Mouse (Mus musculus) brain, embryonic 14.5 days (tissue): ENCODE results near the gene Wnt9a. TPM values are rescaled to one million over a fixed set of nuclear protein-coding genes. Genes with fewer than 3 reads are reported as not detected.
A peak's percentile ranks its signal among the peaks of the same experiment; 100 is the strongest.

Experiments used
- DNase-seq: peaks from one replicate; pipeline ENCODE4 v3.0.0-alpha.2; 2011; ENCODE audit warnings: low read depth
- CTCF ChIP-seq: fragments of 200-500 bp; IDR thresholded peaks from 2 replicates; pipeline ENCODE4 v1.5.1; 2012; ENCODE audit warnings: inconsistent platforms, mild to moderate bottlenecking, moderate library complexity, borderline replicate concordance; ENCODE audit not compliant: insufficient read depth, insufficient read length; ENCODE audit errors: extremely low read depth
- POLR2A ChIP-seq: fragments of 200-500 bp; IDR thresholded peaks from 2 replicates; pipeline ENCODE4 v1.6.1; 2012; ENCODE audit warnings: mild to moderate bottlenecking, inconsistent platforms, borderline replicate concordance; ENCODE audit not compliant: poor library complexity, insufficient read depth, insufficient read length, severe bottlenecking; ENCODE audit errors: extremely low read depth
- polyA plus RNA-seq: library from polyadenylated mRNA; depleted of rRNA; stranded (reverse); fragments of >200 nt; gene quantifications from 2 replicates; pipeline ENCODE4 v1.2.3, GENCODE M21; 2012

The Wnt9a gene
- polyA plus RNA-seq, 1 experiment = 4.5 TPM

DNA sequence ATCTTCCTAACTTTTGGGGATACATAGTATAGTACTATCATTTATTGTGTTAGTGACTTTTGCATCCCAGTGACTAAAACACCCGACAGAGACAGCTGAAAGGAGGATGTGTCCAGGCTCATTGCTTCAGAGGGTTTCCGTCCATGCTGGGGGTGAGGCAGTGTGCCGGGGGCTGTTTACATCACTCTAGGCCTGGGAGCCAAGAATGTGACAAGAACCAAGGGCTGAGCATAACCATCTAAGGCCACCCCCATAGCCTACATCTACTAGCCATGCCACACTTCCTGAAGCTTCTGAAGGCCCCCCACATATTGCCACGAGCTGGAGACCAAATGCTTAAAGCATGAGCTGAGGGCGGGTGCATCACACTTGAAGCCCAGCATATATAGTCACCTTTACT, 18.0 kb downstream of the Wnt9a start:
- TF ChIP-seq POLR2A (no peak), CTCF (no peak)
- DNase-seq = no peak

GRCm38 (mm10) chr11:59327625-59328024, 20.9 kb downstream of the Wnt9a start:
- DNase-seq = no peak
- TF ChIP-seq CTCF = no peak

- peak; percentile 72 for DNase-seq
- TF ChIP-seq POLR2A (no peak), CTCF (no peak)
These were observed 22.9 kb downstream of the Wnt9a start for GRCm38 (mm10) chr11:59329616-59330015.

DNA sequence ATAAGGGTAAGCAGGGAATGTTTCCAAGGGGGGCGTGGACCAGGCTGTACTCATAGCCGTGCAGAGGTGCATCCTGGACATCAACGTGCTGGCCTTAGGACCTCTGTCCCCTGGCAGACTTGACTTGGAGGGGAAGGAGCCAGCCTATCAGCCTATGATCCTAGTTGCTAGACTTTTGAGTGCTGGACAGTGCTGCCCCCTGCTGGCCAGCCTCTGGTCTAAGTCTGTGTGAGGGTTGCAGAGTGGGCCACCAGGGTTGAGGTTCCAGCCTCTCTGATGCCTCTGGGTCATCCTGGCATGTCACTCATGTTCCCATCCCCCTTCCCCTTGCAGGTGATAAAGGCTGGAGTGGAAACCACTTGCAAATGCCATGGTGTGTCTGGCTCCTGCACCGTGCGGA, 23.8 kb downstream of the Wnt9a start:
- peak; percentile 65 for DNase-seq
- TF ChIP-seq POLR2A = no peak
- peak; percentile 77 for TF ChIP-seq CTCF

DNA sequence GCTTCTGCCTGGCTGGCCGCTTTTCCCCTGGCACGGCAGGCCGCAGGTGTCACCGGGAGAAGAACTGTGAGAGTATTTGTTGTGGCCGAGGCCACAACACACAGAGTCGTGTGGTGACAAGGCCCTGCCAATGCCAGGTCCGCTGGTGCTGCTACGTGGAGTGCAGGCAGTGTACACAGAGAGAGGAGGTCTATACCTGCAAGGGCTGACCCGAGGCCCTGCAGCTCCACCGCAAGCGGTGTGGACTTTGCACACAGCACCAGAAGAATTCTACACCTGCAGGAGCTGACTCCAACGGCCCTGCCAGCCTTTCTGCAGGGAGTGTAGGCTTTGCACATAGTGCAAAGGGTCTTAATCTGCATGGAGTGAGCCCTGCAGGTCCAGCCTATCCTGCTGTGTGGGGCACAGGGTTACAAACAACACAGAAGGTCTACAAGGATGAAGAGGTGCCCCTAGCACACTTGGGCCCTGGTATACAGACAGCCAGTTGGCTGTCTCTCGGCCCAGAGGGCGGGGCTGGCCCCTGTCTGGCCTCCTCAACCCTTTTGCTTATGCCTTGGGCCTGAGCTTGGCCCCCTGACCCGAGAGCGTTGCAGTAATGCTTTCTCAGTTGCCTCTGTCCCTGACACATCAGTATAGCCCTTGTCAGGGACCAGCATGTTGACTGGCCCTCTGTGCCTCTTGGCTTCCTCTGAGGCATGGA, 24.6 kb downstream of the Wnt9a start:
- TF ChIP-seq CTCF (no peak), POLR2A (no peak)
- no peak for DNase-seq

- no peak for TF ChIP-seq POLR2A
- TF ChIP-seq CTCF = no peak
- DNase-seq = no peak
These were observed 26.2 kb downstream of the Wnt9a start for GRCm38 (mm10) chr11:59332938-59333337.

- TF ChIP-seq CTCF (no peak), POLR2A (no peak)
- DNase-seq = no peak
These were observed 28.4 kb downstream of the Wnt9a start for GRCm38 (mm10) chr11:59335150-59335549.

GRCm38 (mm10) chr11:59335942-59336341, 29.2 kb downstream of the Wnt9a start:
- no peak for TF ChIP-seq POLR2A
- TF ChIP-seq CTCF = no peak

DNA sequence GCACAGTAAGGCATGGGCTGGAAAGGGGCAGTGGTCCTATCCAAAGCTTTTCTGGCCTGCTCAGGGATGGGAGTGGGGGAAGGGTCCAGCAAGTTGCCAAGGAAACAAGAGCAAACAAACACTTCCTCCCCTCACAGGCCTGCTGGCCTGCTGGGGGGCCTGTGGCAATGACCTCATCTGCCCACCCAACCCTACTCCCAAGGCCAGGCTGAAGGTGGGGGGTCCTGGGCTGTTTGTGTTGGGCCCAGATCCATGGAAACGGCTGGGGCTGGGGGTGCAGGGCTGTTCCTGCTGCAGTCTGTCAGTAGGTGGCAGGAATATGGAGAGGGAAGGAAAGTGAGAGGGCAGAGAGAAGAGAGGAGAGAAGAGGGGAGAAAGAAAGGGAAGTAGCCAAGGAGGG, 29.7 kb downstream of the Wnt9a start:
- TF ChIP-seq CTCF (no peak), POLR2A (no peak)
- peak; percentile 43 for DNase-seq

More at GRCm38 (mm10) chr11:59335942-59336341, 29.2 kb downstream of the Wnt9a start:
- DNase-seq = no peak

GRCm38 (mm10) chr11:59337955-59338735, 31.4 kb downstream of the Wnt9a start:
- TF ChIP-seq CTCF = no peak
- TF ChIP-seq POLR2A = no peak
- no peak for DNase-seq

DNA sequence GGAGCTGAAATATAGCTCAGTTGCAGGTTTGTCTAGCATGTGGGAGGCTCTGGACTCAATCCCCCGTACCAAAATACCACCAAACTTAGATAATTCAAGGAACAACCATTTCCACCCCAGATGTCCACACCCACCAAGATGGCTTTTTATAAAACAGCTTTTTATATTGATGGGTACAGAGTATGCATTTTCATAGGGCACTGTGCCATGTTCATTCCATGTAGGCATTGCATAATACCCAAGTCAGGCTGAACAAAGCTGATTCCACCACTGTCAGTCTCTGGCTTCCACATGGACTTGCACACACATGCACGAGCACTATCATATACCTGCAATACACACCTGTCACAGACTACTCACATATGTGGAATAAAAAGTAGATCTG, 32.0 kb downstream of the Wnt9a start:
- no peak for DNase-seq
- TF ChIP-seq POLR2A (no peak), CTCF (no peak)

DNA sequence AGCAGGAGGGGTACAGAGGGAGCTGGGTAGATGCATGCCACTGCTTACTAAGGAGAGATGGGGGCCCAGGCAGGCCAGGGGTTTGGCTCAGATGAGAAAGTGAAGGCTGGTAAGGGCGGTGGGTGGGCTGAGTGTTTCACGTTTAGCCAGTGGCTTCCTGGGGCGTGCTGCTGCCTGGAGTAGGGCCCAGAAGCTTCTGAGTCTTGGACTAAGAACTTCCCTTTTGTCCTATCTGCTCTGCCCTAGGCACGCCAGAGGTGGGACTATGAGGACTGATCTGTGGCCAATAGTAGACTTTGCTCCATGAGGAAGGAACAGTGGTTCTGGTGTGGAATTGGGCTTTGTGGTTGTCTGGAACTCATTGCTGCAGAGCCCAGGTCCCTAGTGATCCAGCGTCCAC, 36.2 kb downstream of the Wnt9a start:
- no peak for DNase-seq
- TF ChIP-seq CTCF (no peak), POLR2A (no peak)

GRCm38 (mm10) chr11:59346166-59346910, 39.6 kb downstream of the Wnt9a start:
- DNase-seq = no peak
- TF ChIP-seq CTCF (no peak), POLR2A (no peak)

DNA sequence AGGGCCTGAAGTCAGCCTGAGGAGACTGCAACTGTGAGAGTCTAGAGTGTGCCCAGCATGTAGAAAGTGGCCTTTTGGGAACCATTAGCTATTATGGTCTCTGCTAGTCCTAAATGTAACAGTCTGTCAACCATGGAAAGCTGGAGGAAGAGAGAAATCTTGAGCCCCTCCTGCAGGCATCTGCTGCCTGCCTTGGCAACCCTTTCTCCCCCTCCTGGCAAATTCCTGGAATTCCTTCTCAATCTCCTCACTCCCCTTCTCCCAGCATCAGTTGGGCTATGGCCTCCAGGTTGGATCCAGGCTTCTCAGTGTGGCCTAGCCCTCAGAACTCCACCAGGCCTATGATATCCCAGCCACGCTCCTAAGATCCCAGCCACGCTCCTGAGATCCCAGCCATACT, 43.6 kb downstream of the Wnt9a start:
- no peak for DNase-seq
- no peak for TF ChIP-seq POLR2A
- TF ChIP-seq CTCF = no peak

DNA sequence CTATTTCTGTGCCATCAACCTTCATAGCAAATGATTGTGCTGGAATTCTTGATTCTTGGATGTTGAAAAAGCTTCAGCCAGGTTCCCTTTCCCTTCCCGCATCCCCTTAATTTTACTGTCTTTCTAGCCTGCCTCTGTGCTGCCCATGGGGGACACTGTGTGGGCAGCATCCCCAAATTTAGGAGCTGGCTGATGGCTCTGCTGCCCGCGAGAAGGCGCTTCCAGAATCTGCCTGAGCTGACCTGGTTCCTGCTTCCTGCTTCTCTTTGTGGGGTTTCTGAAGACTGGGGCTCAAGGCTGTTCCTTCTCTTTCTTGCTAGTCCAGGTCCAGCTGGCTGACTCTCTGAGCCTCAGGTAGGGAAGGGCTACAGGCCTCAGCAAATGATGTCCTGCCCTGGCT, 48.1 kb downstream of the Wnt9a start:
- TF ChIP-seq CTCF (no peak), POLR2A (no peak)
- no peak for DNase-seq
